Mouse (Mus musculus) ES-CJ7 (cell line): ENCODE measurements at regions not wholly inside any gene's neighbourhood (a gene's known extent, or its start where the extent isn't known, plus 50 kb on each side); places are given as distances from the start of the nearest gene placed in this dataset.
"Not testable (repeated sequence)": the region's sequence is repeated elsewhere in the genome, so short reads cannot be mapped to it uniquely, and the experiment has no call there.

Experiments used
- DNase-seq: peaks from one replicate; pipeline ENCODE4 v3.0.0; 2011; ENCODE audit warnings: low read depth, low spot score

DNA sequence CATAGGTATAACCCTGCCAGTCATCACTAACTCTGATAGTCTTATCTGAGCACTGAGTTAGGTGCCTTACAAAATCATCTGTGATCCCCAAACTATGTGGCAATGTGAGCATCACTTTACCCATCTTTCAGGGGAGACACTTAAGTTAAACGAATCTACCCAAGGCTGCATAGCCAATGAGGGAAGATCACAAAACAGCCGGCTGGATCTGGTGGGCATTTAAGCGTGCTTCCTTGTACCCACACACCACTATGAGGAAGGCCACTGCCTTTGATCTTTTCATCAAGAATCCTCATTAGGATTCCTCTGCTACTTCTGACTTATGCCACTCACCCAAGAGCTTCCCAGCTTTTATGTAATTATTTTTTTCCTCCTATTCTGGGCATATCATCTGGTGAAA lies 257.1 kb upstream of the Pik3r1 start:
- no peak for DNase-seq

DNA sequence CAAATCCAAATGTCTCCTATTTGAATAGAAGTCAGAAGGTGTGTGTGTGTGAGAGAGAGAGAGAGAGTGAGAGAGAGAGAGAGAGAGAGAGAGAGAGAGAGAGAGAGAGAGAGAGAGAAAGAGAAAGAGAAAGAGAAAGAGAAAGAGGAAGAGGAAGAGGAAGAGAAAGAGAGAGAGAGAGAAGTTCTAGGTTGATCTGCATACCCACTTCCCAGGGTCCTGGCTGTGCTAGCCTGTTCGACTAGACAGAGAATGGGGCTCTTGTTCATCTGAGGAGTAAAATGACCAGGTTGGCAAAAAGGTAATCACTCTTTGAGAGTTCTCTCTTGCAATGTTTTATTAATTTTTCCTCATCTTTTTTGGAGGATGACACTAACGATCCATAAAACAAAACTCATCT lies 257.5 kb upstream of the Pik3r1 start:
- DNase-seq = not testable (repeated sequence)

DNA sequence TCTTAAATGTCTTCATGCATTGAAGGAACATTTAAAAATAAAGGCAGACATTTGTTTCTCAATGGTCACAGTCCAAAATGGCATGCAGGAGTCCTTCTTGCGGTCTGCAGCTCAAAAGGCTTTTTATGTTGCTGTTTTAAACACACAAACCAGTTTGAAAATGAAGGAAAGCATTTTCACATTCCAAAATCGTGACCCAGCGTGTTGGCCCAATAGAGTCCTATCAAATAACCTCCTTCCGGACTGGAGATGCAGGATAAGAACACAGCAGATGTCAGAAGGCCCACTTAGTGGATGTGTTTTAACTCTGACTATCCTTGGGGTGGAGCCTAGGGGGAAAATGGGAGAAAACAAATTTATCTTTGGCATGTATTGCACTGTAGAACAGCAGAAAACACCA lies 263.4 kb upstream of the Pik3r1 start:
- no peak for DNase-seq

DNA sequence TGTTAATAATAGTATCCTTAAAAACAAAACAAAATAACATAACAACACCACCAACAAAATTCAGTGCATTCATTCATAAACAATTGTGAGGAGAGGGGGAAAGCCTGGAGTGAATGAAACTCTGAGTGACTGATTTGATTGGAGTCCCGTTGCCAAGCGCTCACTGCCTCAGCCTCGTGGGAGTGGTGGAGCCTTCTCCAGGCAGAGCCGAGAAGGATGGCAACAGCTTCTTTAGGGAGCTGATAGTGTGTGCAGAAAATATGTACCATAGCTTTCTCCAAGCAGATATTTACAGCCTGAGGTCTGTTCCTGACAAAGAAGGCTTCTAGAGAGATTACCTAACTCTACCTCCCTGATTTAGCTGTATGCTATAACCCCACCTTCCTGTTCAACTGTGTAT lies 266.5 kb upstream of the Pik3r1 start:
- DNase-seq = no peak

DNA sequence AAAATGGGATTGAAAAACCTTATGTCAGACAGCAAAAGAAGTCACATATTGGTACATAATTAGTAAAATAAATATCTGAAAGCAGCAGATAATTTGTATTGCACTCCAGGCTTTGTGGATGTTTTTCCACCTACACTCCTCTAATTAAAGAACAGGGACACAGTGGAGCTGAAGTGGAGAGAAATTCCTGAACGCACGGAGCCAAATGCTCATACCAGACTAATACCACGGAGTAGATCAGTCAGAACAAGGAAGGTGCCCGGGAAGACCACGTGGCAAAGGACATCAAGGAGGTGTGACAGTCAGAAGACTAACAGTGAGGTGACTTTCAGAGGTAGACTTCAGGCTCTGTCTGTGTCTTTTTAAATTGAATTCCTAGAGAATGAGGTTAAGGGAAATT lies 268.0 kb upstream of the Pik3r1 start:
- no peak for DNase-seq

DNA sequence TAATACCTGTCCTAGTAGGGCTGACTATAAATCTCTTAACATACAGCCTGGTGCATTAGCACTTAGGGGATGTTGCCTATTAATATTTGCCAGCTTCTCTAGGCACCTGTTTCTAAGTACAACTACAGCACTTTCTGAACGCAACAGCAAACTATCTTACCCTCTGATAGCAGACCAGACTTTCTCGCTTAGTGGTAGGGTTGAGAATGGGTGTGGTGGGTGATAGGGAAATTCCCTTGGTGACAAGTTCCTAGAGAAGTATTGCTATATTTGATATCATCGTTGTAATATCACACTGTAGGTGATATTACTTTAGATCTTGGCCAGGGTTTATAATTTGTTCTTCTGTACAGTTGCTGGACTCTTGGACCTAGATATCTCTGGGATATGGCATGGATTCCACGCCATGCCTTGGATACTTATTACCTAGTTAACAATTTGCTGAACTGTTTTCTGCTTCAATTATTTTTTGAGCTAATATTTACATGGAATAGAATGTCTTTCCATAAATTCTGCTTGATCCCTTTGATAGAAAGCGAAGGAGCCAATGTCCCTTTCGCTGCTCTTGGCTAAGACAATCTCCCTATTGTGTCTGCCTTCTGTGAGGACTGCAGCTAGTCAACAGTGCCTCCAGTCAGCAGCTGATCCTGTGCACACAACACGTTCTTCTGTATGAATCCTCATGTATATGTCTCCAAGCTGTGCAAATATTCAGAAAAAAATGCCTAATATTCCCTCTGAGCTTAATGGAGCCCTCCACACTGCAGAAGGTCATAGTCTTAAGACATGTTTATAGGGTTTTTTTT lies 269.0 kb upstream of the Pik3r1 start:
- DNase-seq = no peak

DNA sequence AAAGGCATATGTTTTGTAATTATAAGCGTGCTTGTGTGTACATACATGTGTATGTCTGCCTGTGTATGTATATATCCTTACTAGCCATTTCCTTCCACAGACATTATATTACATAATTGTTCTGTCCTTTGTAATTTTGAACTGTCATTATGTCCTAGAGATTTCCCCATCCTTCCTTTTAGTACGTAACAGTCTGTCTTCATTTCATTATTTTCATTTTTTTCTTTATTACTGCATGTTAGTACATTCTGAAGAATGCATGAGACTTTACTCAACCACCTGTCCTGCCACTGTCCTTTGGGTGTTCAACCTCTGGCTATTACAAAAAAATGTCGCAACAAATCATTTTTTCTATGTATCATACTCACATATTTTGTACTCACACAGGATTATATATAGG lies 292.2 kb upstream of the Pik3r1 start:
- DNase-seq = no peak

DNA sequence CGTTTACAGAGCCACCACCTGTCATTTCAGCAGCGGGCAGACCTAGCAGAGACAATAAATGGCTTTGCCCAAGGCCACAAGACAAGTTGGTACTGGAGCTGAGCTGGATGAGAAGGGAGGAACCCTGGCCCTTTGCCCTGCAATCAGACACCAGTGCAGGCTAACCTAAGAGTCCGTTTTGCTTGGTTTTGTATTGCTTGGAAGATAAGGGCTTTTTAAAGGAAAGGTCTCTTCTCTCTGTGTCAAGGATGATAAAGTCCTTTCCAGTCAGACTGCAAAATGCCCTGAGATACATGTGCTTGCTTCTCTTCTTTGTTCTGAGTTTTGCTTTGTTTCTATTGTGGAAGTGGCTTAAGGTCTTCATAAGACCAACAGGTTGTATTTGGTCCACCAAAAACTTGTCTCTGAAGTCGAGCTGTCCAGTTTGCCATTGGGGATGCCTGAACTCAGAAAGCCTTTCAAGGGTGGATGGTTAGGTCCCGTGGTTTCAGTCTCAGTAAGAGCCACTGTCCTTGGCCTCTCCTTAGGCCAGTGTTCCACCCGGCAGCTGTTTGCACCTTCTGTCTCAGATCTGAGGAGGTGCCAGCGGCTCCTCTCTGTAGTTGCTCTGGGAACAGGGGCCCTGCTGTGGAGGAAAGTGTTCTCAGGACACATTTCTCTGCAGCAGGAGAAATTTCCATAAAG lies 296.7 kb upstream of the Pik3r1 start:
- no peak for DNase-seq

DNA sequence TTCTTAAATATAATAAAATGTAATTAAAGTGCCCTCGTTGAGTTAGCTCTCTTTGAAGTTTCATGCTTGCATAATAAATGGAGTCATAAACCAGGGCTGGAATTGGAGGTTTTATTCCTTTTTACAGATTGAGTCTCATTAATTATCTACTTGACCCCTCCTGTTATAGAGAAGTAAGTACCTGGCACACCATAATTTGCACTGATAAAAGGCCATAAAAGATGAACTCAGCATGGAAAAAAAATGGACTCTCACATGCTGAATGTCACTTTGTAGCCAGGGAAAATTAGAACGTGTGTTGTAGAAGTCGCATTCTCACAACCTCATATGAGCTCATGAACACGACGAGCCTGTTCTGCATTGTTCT lies 297.2 kb upstream of the Pik3r1 start:
- DNase-seq = no peak

DNA sequence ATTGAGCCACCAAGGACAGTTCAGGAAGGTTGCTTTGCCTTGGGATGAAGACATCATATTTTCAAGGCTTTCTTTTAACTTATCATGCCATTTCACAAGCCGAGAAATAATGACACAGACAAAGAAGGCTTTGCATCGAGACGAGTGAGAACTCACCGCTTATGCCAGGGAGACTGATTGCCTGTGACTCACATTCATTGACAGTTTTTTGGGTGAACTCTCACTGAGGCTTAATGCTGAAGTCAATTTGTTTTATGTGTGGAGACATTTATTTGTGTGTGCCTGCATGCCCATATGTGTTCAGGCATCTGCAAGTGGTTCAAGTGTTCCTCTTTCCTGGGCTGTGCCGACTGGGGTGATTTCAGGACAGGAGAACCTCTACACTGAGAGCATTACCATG lies 297.8 kb upstream of the Pik3r1 start:
- DNase-seq = no peak

DNA sequence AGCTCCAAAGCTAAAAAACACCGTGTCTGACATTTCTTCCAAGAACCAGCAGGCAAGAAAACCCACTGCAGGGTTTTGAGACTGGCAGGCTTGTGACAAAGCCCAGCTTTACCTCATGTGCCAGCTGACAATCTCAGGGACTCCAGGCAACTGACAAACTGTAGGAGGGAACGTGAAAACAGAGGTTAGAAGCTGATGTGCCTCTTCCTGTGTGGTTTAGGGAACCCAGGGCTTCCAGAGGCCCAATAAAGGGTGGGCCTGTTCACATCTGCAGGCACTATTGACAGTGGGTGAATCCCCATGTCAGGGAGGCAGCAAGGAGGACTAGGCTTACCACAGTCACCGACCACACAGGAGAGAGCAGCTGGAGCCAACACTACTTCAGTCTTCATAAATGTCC lies 302.7 kb upstream of the Pik3r1 start:
- no peak for DNase-seq

DNA sequence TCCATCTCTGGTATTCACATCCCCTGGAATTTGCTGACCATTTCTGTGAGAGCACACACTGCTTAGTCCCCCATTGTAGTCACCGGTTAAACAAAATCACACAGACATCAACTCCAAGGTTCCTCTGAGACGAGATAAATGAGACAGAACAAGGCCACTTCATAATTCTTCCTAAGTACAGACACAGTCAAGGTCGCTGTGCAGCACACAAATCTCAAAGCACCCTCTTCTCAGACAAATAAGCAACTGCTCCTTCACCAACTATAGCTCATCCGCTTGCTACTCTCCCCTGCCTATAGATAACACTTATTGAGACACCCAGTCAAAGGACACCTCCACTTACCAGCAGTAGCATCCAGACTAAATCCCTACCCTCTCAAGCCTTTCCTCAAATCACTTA lies 304.3 kb upstream of the Pik3r1 start:
- no peak for DNase-seq

DNA sequence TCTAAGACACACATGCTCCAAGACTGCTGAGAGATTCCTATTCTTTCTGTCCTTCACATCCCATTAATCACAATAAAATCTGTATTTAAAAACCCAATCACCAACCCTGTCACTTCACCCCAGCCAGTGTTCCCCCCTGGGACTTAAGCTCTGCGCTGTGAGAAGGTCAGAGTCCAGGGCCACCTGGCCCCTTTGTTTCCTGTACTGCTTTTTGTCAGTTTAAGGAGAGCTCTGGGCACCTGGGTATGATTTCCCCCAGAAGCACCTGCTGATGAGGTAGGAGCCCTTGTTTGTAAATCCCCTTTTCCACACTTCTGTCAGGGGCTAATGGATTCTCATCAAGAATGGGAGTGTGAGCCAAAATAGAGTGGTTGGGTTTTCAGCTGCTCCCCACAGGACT lies 319.7 kb upstream of the Pik3r1 start:
- DNase-seq = no peak

DNA sequence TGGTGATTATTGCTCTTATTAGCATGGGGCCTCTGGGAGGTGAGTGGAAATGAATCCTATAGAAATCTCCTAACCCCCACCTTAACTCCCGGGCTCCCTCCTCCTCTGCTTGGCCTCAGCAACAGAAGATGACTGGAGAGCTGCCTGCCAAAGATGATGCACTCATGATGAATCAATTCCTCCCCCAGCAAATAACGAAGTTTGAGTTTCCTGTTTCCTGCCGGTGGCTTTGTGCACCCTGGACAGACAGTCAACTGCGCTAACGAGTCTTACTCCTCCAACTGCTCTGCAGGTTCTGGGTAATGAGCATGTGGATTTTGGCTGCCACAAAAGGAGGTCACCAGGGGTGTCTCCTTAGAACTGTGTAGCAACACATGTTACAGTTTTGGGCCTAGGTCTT lies 321.5 kb upstream of the Pik3r1 start:
- DNase-seq = no peak

DNA sequence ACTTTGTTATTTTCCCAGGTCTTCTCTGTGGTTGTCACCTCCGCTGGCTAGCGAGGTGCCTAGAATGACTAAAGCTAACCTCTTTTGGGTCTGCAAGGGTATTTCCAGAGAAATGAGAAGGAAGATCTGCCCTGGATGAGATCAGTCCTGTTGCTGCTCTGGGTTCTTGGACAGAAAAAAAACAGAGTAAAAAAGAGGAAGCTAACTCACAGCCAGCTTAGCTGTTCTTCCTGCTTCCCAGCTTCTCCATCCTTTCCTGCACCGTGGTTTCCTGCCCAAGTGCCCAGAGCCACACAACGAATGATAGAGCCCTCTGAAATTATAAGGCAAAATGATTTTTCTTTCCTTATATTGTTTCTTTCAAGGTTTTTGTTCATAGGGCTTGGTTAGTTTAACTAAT lies 326.2 kb upstream of the Pik3r1 start:
- no peak for DNase-seq

DNA sequence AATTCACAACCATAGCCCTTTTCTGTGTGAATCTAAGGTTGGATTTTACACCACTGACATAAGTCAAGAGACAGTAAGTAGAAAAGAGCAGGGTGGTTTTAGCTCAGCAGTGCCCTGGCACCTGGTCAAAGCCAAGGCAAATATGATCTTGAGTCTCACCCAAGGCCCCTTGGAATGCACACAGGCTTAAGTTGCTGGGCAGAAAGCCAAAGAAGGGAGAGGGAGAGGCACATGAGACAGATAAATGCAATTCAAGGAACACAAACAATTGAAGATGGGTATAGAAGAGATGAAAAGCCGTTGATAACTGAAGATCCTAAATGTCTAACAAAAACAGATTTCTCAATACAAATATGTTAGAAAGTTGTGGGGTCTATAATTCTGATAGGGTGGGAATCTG lies 335.1 kb upstream of the Pik3r1 start:
- no peak for DNase-seq

DNA sequence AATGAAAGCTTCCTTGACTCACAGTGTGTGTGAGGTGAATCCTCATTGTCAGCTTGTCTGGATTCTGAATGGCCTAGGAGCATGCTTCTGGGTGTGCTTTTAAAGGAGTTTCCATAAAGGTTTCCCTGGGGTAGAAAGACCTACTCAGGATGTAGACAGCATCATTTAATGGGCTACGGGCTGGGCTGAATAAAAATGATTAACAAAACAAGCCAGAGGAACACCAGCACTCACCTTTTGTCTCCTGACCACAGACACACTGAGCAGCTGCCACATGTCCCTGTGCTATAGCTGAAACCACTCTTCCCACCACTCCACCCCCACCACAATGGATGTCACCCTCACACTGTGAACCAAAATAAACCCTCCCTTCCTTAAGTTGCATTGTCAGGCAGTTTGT lies 338.2 kb upstream of the Pik3r1 start:
- DNase-seq = peak; percentile 82

DNA sequence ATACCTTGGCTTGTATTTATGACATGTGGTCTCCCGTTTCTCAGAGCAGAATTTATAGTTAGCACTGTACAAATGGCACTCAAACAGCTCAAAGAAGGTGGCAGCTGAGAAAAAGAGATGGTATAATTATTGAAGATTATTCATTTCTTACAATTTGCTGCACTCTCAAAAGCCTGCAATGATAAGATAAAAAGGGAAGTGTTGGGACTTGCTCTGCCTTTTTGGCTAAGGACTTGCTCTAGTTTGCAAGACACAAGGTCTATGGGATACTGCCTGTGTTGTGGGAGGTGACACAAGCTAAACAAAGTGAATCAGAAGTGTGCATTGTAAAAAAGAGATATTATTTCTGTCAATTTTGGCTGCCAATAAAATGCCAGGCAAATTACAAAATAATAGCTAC lies 340.2 kb upstream of the Pik3r1 start:
- no peak for DNase-seq

DNA sequence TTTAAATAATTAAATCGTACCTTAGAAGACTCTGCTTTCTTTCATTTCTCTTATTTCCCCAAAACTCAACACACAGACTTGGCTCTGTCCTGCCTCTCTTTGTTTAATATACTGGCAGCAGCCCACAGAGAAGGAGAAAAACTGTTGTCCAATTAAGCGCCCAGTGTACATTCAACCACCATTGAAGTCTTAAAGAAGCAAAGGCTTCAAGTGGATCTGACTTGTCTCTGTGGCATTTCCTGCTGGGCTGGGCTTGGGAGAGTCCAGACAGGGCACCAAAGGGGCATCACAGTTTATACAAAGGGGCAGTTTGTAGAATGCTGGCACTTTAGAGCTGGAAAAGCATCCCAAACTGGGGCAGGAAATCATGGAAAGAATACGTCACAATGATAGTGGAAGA lies 340.9 kb upstream of the Pik3r1 start:
- no peak for DNase-seq

DNA sequence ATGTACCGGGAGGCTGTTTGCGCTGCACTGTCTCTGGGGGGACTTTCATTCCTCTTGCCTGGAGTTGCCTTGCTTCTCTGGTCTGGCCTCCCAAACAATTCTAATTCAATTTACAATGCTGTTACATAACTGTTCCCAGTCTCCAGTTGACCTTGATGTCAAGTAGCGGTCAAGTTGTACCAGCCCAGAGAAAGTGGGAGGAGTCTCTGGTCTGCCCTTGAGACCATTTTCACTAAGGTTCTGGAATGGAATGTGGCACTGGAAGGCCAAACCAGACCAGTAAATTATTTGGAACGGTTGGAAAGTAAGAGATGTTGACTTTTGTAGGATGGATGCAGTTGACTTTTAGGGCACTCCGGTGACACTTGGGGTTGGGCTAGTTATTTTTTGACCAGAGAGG lies 345.9 kb upstream of the Pik3r1 start:
- DNase-seq = peak; percentile 65

DNA sequence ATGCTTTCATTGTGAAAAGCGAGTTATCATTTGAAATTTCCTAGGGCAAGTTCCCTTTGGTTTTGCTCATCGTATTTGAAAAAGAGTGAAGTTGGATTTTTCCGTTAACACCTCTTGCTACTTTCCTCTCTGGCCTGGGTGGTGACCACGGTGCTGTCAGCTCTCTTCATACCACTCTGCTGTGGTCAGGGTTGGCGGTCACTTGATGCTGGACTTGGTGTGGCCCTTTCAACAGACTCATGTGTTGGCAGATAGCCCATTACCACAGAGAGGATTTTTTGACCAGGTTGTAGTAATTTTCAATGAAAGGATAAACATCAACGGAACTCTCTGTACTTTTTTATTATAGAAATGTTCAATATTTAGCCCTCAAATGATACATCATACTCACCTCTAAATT lies 354.3 kb upstream of the Pik3r1 start:
- DNase-seq = no peak

DNA sequence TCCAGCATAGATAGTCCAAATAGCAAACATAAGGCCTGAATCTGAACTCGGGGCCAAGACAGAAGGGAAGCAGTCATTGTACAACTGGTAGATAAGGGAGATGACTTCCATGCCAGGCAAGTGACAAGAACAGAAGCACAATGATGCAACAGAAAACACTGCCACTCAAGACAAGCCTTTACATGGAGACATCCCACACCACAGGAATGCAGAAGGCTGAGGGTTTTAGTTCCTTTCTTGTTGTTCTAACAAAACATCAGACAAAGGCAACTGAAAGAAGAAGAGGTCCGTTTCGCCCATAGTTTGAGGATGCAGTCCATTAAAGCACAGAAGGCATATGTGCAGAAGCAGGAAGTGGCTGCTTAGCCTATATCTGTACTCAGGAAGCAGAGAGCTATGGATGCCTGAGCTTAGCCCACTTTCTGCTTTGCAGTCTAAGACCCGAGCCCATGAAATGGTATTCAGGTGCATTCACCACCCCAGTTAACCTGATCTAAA lies 360.0 kb upstream of the Pik3r1 start:
- no peak for DNase-seq

DNA sequence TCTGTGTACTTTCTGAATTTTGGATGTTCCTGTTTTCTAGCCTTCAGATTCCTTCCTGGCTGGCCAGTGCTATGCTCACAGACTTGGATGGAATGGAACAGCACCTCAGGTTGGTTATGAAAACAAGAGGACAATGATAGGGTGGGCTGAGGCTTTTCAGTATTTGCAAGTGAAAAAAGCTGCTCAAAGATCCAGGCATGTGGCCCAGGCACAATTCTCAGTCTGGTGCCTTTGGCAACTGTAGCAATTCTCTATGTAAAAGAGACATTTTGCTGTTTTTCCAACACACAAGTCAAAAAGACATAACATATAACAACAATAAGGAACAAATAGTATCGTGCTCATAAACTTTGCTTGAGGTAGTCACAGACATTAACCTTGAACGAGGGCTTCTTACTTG lies 363.4 kb upstream of the Pik3r1 start:
- DNase-seq = no peak
